Mouse (Mus musculus) kidney, postnatal 4 days (tissue): ENCODE results near the gene Alcam.

Source experiments
- DNase-seq, 2 experiments: peaks; one replicate each; pipeline ENCODE4 v3.0.0; 2021; ENCODE audit warnings: mixed read lengths in 2 of 2

Alcam gene

GRCm38 (mm10) chr16:52363944-52364511, 89.8 kb downstream of the Alcam start:
- no peak for DNase-seq

GRCm38 (mm10) chr16:52343467-52344033, 110.3 kb downstream of the Alcam start:
- no peak for DNase-seq

- no peak for DNase-seq
Measured at GRCm38 (mm10) chr16:52342694-52343466, 111.0 kb downstream of the Alcam start.

GRCm38 (mm10) chr16:52334084-52334483, 119.8 kb downstream of the Alcam start:
- no peak for DNase-seq

- no peak for DNase-seq
Measured at GRCm38 (mm10) chr16:52333631-52334030, 120.2 kb downstream of the Alcam start.

- DNase-seq: no peak
Measured at GRCm38 (mm10) chr16:52331341-52331830, 122.5 kb downstream of the Alcam start.

GRCm38 (mm10) chr16:52329420-52329819, 124.5 kb downstream of the Alcam start:
- DNase-seq: no peak

- no peak for DNase-seq
Measured at GRCm38 (mm10) chr16:52319229-52319628, 134.6 kb downstream of the Alcam start.

GRCm38 (mm10) chr16:52311073-52311472, 142.8 kb downstream of the Alcam start:
- DNase-seq: peak; percentile 85 to 86

- no peak for DNase-seq
Measured at GRCm38 (mm10) chr16:52307016-52307415, 146.9 kb downstream of the Alcam start.

GRCm38 (mm10) chr16:52303532-52303902, 150.4 kb downstream of the Alcam start:
- DNase-seq: no peak

- DNase-seq: no peak
Measured at GRCm38 (mm10) chr16:52302790-52303531, 150.9 kb downstream of the Alcam start.

- no peak for DNase-seq
Measured at GRCm38 (mm10) chr16:52301730-52302129, 152.1 kb downstream of the Alcam start.

- DNase-seq: no peak
Measured at GRCm38 (mm10) chr16:52296376-52296775, 157.5 kb downstream of the Alcam start.

GRCm38 (mm10) chr16:52295535-52295934, 158.3 kb downstream of the Alcam start:
- no peak for DNase-seq

GRCm38 (mm10) chr16:52292440-52293048, 161.3 kb downstream of the Alcam start:
- DNase-seq: no peak

GRCm38 (mm10) chr16:52280186-52280585, 173.7 kb downstream of the Alcam start:
- no peak for DNase-seq

- DNase-seq: no peak
Measured at GRCm38 (mm10) chr16:52265066-52265465, 188.8 kb downstream of the Alcam start.

- no peak for DNase-seq
Measured at GRCm38 (mm10) chr16:52263751-52264150, 190.1 kb downstream of the Alcam start.

- no peak for DNase-seq
Measured at GRCm38 (mm10) chr16:52262582-52262981, 191.3 kb downstream of the Alcam start.

GRCm38 (mm10) chr16:52261755-52262154, 192.1 kb downstream of the Alcam start:
- no peak for DNase-seq

- DNase-seq: no peak
Measured at GRCm38 (mm10) chr16:52250935-52251334, 202.9 kb downstream of the Alcam start.

- no peak for DNase-seq
Measured at GRCm38 (mm10) chr16:52250196-52250595, 203.7 kb downstream of the Alcam start.
